Mouse (Mus musculus) thymus, adult 2 months (tissue): ENCODE data around the gene Ryr3.

Experiments used
- CTCF ChIP-seq: fragments of 200-500 bp; IDR thresholded peaks from 2 replicates; pipeline ENCODE4 v1.5.1; 2012; ENCODE audit warnings: mild to moderate bottlenecking, control low read depth, low read length, moderate library complexity, borderline replicate concordance; ENCODE audit not compliant: control insufficient read depth, poor library complexity, insufficient read depth; ENCODE audit errors: extremely low read depth
- POLR2A ChIP-seq: fragments of 200-500 bp; IDR thresholded peaks from 2 replicates; pipeline ENCODE4 v1.6.1; 2012; ENCODE audit warnings: mild to moderate bottlenecking, low read length, control low read depth, moderate library complexity; ENCODE audit not compliant: control insufficient read depth, poor library complexity, insufficient read depth; ENCODE audit errors: extremely low read depth

- TF ChIP-seq CTCF (no peak), POLR2A (no peak)
Observed at GRCm38 (mm10) chr2:113008961-113009740, 207.7 kb downstream of the Ryr3 start.
